Mouse (Mus musculus) thymus, adult 18-20 months (tissue): ENCODE data around the gene Ugt1a5.

ENCODE experiments used
- DNase-seq, 2 experiments: peaks; one replicate each; pipeline ENCODE4 v3.0.0; 2022; ENCODE audit warnings: mixed read lengths in 2 of 2

Ugt1a5 gene

GRCm38 (mm10) chr1:88264237-88264868, 98.5 kb downstream of the Ugt1a5 start:
- DNase-seq: no peak

- no peak for DNase-seq
Measured at GRCm38 (mm10) chr1:88264869-88265240, 99.0 kb downstream of the Ugt1a5 start.

- peak in 1 of 2 experiments; percentile 17 for DNase-seq
Measured at GRCm38 (mm10) chr1:88266123-88266522, 100.3 kb downstream of the Ugt1a5 start.

- peak in 1 of 2 experiments; percentile 3 for DNase-seq
Measured at GRCm38 (mm10) chr1:88267489-88267888, 101.7 kb downstream of the Ugt1a5 start.

- DNase-seq: peak in 1 of 2 experiments; percentile 25
Measured at GRCm38 (mm10) chr1:88268070-88268469, 102.3 kb downstream of the Ugt1a5 start.
